Mouse (Mus musculus): Measurements from ENCODE around the gene Bmp2k. TPM values are rescaled to one million over a fixed set of nuclear protein-coding genes. Genes with fewer than 3 reads are reported as not detected.

The Bmp2k gene
- polyA plus RNA-seq, 1 experiment from 2014 or later: 5.8 TPM

DNA sequence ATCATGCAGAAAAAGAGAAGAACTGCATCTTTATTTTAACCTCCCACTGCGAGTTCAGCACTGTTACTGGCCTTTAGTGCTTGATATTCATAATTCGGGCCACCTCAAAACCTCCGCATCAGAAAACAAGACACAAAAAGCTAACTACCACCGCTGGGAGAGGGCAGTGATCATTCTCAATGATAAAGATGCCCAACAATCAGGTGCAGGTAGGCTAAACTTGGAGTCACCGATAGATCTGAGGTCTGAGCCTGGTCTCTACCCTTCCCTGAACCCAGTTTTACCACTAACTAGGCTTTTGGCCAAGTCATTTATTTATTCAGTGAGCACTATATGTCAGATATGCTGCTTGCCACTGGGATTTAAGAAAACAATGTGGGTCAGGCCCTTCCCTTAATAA lies 4.8 kb upstream of the Bmp2k start:
- no peaks in the 10 kb centered on the region for H3K36me3 ChIP-seq
- H3K27ac ChIP-seq (replicated peaks): no peak overlapping the region
- 89% methylated on average over 5 of the region's 5 CpGs for WGBS
- ATAC-seq (ENCODE audit: extremely low read depth, insufficient number of reproducible peaks, low FRiP score, low TSS enrichment): no peak
- no peak overlapping the region for H3K4me3 ChIP-seq
- no peak overlapping the region for H3K9ac ChIP-seq
- no peaks in the 10 kb centered on the region for H3K9me3 ChIP-seq
- H3K27me3 ChIP-seq (replicated peaks): peaks cover under 1% of the 10 kb centered on the region; the same call in 1 of the 2 replicates
- H3K4me2 ChIP-seq: no peak overlapping the region
- H3K4me1 ChIP-seq: peaks cover 19% of the 10 kb centered on the region

DNA sequence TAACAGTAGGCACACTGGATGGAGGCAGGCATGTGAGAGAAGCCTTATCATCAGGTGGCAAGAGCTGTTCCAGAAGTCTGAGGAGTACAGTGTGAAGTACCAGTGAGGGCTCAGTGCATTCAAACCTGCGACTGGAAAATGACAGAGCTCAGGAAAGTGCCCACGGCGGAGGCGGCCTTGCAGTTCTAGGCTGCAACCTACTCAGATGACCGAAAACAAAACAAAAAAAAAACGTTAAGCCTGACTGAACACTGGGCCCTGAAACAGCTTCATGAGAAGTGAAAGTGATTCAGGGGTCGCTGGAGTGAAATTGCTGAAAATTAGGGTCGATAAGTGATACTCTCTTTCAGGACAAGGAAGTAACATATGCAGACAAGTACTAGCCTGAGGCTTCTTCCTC lies 4.4 kb upstream of the Bmp2k start:
- H3K36me3 ChIP-seq: no peaks in the 10 kb centered on the region
- H3K4me3 ChIP-seq: no peak overlapping the region
- H3K9me3 ChIP-seq: no peaks in the 10 kb centered on the region
- 74% methylated on average over 8 of the region's 8 CpGs for WGBS
- no peaks in the 10 kb centered on the region; the same call in 1 of the 2 replicates for H3K27me3 ChIP-seq (replicated peaks)
- H3K4me1 ChIP-seq: peaks cover 19% of the 10 kb centered on the region
- no peak overlapping the region for H3K9ac ChIP-seq
- no peak for ATAC-seq (ENCODE audit: extremely low read depth, insufficient number of reproducible peaks, low FRiP score, low TSS enrichment)
- H3K4me2 ChIP-seq: no peak overlapping the region
- no peak overlapping the region for H3K27ac ChIP-seq (replicated peaks)

DNA sequence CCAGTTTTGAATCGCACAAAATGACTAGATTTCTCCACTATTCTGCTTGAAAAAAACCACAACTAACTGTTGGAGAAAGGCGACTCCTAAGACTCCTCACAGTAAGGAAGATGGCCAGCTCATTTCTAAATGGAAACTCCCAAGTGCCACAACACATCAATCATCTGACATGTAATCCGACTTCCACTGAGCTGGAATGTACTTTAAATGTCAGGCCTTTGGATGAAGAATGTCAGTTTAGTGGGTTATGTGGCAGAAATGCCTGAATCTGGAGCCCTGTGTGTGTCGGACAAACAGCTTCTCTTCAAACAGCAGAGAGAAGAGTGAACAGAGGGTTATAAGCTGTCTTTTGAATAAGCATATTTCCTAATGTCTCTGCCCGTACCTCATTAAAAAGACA lies 1.7 kb upstream of the Bmp2k start:
- Histone ChIP-seq H3K9me3 (no peaks in the 10 kb centered on the region), H3K4me2 (no peak overlapping the region), H3K4me3 (no peak overlapping the region), H3K9ac (no peak overlapping the region), H3K36me3 (no peaks in the 10 kb centered on the region), H3K27me3 (replicated peaks) (peaks cover 1% of the 10 kb centered on the region; the same call in 1 of the 2 replicates), H3K27ac (replicated peaks) (no peak overlapping the region), H3K4me1 (peaks cover 29% of the 10 kb centered on the region)
- 78% methylated on average over 5 of the region's 5 CpGs for WGBS
- ATAC-seq (ENCODE audit: extremely low read depth, insufficient number of reproducible peaks, low FRiP score, low TSS enrichment): no peak

DNA sequence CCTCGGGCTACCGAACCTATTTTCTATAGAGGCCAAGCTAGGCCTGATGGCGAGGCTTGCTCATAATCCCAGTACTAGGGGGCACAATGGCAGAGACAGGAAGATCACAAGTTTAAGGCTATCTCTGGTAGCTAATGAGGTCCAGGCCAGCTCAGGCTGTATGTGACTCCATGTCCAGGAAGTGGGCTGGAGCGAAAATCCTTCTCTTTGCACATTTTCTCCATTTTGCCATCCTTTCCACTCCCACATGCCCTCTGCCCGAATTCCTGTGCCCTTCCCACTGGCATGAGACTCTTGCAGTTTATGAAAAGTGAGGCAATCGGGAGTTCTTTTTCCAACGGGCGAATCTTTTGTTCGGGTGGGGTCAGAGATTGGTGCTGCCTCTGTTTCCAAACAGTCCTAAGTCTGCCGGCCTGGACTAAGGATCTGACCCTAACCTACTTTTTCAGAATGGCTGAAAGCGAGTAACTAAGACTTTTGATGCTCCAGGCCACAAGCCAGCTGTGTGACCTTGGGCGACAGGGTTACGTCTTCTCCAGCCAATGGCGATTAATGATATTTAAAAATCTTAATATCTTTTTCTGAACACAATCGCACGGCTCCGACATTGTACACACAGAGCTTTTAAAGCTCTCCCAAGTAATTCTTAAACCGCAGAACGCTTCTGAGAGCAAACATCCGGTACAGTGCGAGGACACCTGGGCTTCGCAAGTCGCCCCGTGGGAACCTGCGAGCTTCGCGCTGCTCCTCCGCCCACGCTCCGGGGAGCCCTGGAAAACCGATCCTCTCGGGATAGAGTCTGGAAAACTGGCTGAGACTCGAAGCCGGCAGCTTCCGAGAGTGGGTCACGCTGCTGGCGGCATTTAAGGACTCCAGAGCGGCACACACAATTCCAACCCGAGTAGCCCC lies 834 bp upstream of the Bmp2k start:
- Histone ChIP-seq H3K9me3 (no peaks in the 10 kb centered on the region), H3K36me3 (no peaks in the 10 kb centered on the region), H3K27ac (replicated peaks) (peak overlapping the region; percentile 92), H3K4me3 (peak overlapping the region; percentile 76), H3K4me1 (peaks cover 38% of the 10 kb centered on the region), H3K27me3 (replicated peaks) (peaks cover 4% of the 10 kb centered on the region; the same call in 1 of the 2 replicates), H3K9ac (peak overlapping the region; percentile 93), H3K4me2 (peak overlapping the region; percentile 90)
- ATAC-seq (ENCODE audit: extremely low read depth, insufficient number of reproducible peaks, low FRiP score, low TSS enrichment): 0 out of 2 replicates have a peak, but pooled peaks have one; percentile 1
- WGBS: 18% methylated on average over 39 of the region's 39 CpGs

DNA sequence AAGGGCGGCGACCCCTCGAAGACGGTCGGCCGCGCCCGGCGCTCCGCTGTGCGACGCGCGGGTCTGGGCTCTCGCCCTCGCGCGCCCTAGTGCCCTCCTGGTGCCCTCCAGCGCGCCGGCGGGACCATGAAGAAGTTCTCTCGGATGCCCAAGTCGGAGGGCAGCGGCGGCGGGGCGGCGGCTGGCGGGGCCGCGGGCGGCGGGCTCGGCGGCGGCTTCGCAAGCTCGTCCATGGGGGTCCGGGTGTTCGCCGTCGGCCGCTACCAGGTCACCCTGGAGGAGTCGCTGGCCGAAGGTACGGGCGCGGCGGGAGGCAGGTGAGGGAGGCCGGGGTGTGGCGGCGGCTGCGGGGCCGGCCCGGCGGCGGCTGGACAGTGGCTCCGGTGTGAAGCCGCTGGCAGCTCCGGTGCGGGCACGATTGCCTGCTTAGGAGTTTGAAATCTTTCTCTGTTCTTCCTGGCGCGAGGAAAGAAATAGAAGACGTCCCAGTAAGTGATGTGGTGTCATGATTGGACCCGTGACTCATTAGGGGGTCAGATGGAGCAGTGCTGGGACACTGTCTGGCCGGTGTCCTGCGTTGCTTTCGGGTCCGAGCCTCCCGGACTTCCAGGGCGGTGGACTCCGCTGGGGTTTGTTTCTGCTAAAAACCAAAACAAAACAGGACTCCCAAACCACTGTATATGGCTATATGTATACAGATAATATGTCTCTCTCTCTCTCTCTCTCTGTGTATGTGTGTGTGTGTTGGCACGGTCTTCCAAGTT lies 495 bp downstream of the Bmp2k start:
- Histone ChIP-seq H3K9ac (peak overlapping the region; percentile 93), H3K9me3 (no peaks in the 10 kb centered on the region), H3K27ac (replicated peaks) (peak overlapping the region; percentile 92), H3K4me3 (peak overlapping the region; percentile 76), H3K4me2 (peak overlapping the region; percentile 90), H3K36me3 (no peaks in the 10 kb centered on the region), H3K27me3 (replicated peaks) (0 out of 2 replicates have a peak, but pooled peaks cover 4% of the 10 kb centered on the region), H3K4me1 (peaks cover 47% of the 10 kb centered on the region)
- WGBS: under 1% methylated on average over 55 of the region's 75 CpGs
- peak; percentile 8; the same call in 1 of the 2 replicates for ATAC-seq (ENCODE audit: extremely low read depth, insufficient number of reproducible peaks, low FRiP score, low TSS enrichment)

DNA sequence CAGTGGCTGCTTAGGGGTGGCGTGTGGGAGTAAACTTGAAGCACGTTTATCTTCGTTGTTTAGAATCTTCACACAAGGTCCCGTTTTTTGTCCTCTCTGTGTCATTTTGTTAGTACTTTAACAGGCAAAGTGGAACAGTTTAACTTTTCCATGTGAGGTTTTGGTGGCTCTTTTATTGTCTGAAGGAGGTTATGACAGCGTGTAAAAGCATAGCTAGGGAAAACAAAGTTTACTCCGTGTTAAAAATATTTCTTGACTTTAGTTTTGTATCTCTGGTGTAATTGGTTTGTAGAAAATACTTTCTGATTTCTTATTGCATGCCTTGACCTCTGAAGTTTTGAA lies 1.0 kb downstream of the Bmp2k start:
- H3K27ac ChIP-seq (replicated peaks): peak overlapping the region; percentile 92; the same call in 1 of the 2 replicates
- peak overlapping the region; percentile 90 for H3K4me2 ChIP-seq
- no peaks in the 10 kb centered on the region for H3K36me3 ChIP-seq
- no peak for ATAC-seq (ENCODE audit: extremely low read depth, insufficient number of reproducible peaks, low FRiP score, low TSS enrichment)
- 10% methylated on average over 6 of the region's 6 CpGs for WGBS
- peaks cover 46% of the 10 kb centered on the region for H3K4me1 ChIP-seq
- H3K9me3 ChIP-seq: no peaks in the 10 kb centered on the region
- H3K27me3 ChIP-seq (replicated peaks): 0 out of 2 replicates have a peak, but pooled peaks cover 4% of the 10 kb centered on the region
- H3K9ac ChIP-seq: peak overlapping the region; percentile 93
- peak overlapping the region; percentile 76 for H3K4me3 ChIP-seq

DNA sequence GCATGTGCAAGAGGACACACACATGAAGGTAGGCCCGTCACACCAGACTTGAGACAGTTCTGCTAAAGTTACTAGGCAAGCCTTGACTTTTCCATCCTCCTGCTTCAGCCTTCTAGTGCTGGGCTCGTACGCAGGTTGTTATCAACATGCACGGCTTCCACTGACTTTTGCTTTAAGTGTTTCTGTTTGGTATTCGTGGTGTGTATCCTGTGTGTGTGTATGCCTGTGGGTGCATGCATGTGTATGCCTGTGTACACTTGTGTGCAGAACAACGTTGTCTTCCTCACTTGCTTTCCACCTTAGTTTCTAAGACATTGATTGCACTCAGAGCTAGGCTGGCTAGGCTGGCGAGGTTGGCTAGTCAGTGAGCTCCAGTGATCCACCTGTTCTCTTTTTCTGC lies 2.1 kb downstream of the Bmp2k start:
- no peak overlapping the region for H3K27ac ChIP-seq (replicated peaks)
- H3K9ac ChIP-seq: peak overlapping the region; percentile 70; the same call in 1 of the 2 replicates
- 65% methylated on average over 7 of the region's 7 CpGs for WGBS
- H3K4me2 ChIP-seq: peak overlapping the region; percentile 90
- H3K9me3 ChIP-seq: no peaks in the 10 kb centered on the region
- no peaks in the 10 kb centered on the region for H3K36me3 ChIP-seq
- no peak for ATAC-seq (ENCODE audit: extremely low read depth, insufficient number of reproducible peaks, low FRiP score, low TSS enrichment)
- peak overlapping the region; percentile 76 for H3K4me3 ChIP-seq
- H3K4me1 ChIP-seq: peaks cover 52% of the 10 kb centered on the region
- H3K27me3 ChIP-seq (replicated peaks): 0 out of 2 replicates have a peak, but pooled peaks cover 4% of the 10 kb centered on the region

DNA sequence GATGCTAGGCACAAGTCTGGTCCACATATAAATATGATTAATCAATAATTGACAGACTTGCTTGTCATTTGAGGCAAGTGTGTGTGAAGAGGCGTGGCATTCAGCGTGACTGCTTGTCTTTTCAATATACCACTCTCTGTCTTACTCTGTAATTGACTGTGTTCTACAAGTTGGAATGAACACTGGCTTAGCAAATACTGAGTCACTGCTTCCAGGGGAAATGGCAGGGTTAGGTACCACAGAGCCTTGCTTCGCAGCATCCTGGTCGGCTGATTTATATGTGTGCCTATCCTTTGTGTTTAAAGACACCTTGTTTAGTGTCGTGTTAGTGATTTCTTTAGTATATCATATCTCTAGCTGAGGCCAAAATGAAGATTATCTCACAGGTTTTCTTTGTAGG lies 3.0 kb downstream of the Bmp2k start:
- H3K4me3 ChIP-seq: peak overlapping the region; percentile 76
- peak overlapping the region; percentile 90 for H3K4me2 ChIP-seq
- ATAC-seq (ENCODE audit: extremely low read depth, insufficient number of reproducible peaks, low FRiP score, low TSS enrichment): no peak
- H3K36me3 ChIP-seq: no peaks in the 10 kb centered on the region
- H3K9ac ChIP-seq: no peak overlapping the region
- no peaks in the 10 kb centered on the region for H3K9me3 ChIP-seq
- H3K27me3 ChIP-seq (replicated peaks): 0 out of 2 replicates have a peak, but pooled peaks cover 4% of the 10 kb centered on the region
- 80% methylated on average over 5 of the region's 5 CpGs for WGBS
- peaks cover 55% of the 10 kb centered on the region for H3K4me1 ChIP-seq
- H3K27ac ChIP-seq (replicated peaks): no peak overlapping the region

DNA sequence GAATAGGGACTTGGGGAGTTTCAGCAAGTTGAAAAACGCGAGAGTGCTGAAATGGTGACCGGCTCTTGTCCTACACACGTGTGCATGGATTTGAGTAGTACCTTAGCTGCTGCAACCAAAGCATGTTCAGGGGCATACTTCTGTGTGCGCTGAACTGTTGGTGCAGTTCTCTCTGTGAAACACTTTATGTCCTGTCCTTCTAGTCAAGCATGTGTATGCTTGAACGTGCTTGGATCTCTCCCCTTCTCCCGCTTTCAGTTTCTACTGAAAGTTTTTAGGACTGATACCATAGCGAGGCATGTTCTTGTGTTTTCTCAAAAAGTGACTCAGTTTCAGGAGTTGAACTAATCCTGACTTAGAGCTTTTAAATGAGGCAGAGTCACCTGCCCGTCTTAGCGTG lies 3.7 kb downstream of the Bmp2k start:
- peak overlapping the region; percentile 13; the same call in 1 of the 2 replicates for H3K4me3 ChIP-seq
- peak overlapping the region; percentile 90 for H3K4me2 ChIP-seq
- no peaks in the 10 kb centered on the region for H3K9me3 ChIP-seq
- H3K27me3 ChIP-seq (replicated peaks): 0 out of 2 replicates have a peak, but pooled peaks cover 4% of the 10 kb centered on the region
- no peaks in the 10 kb centered on the region for H3K36me3 ChIP-seq
- ATAC-seq (ENCODE audit: extremely low read depth, insufficient number of reproducible peaks, low FRiP score, low TSS enrichment): no peak
- 79% methylated on average over 10 of the region's 10 CpGs for WGBS
- no peak overlapping the region for H3K9ac ChIP-seq
- H3K27ac ChIP-seq (replicated peaks): no peak overlapping the region
- peaks cover 55% of the 10 kb centered on the region for H3K4me1 ChIP-seq

DNA sequence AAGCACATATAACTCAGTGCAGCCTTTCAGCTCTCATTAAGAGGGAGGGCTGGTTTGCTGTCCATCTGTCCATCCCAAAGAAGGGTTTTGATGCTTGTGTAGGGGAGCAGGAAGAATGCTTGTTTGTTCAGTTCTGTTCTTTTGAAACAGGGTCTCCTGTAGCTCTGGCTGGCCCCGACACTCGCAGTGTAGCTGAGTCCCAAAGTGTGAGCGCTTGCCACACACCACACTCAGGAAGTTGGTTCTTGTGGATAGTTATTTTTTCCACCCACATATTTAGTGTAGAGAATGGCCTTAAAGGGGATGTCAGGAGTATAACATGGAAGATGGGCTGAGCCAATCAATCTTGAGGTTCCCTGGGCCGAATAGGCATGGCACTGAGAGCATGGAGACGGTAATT lies 4.1 kb downstream of the Bmp2k start:
- 0 out of 2 replicates have a peak, but pooled peaks cover 4% of the 10 kb centered on the region for H3K27me3 ChIP-seq (replicated peaks)
- H3K4me2 ChIP-seq: peak overlapping the region; percentile 90
- H3K4me3 ChIP-seq: 0 out of 2 replicates have a peak overlapping the region, but pooled peaks have one; percentile 13
- no peak for ATAC-seq (ENCODE audit: extremely low read depth, insufficient number of reproducible peaks, low FRiP score, low TSS enrichment)
- no peaks in the 10 kb centered on the region for H3K36me3 ChIP-seq
- H3K9me3 ChIP-seq: no peaks in the 10 kb centered on the region
- 84% methylated on average over 5 of the region's 5 CpGs for WGBS
- H3K9ac ChIP-seq: no peak overlapping the region
- H3K4me1 ChIP-seq: peaks cover 51% of the 10 kb centered on the region
- no peak overlapping the region for H3K27ac ChIP-seq (replicated peaks)

DNA sequence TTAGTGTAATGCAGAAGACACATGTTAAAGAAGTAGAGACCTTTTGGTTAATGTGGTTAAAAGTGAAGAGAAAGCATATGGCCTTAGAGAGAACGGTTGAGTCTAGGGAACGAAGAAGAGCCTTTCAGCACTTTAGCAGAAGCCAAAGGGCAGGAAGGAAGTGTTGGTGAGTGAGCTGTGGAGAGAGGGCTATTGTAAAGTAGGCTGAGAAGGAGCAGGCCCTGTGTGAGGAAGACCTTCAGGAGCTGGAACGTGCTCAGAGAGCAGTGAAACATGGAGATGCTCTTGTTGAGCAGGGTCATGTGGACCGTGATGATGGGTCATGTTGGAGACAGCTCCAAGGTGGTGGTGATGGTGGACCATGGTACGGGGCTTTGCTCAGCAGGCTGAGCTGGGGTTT lies 4.8 kb downstream of the Bmp2k start:
- peaks cover 49% of the 10 kb centered on the region for H3K4me1 ChIP-seq
- H3K27ac ChIP-seq (replicated peaks): no peak overlapping the region
- no peak overlapping the region for H3K9ac ChIP-seq
- WGBS: 66% methylated on average over 5 of the region's 5 CpGs
- ATAC-seq (ENCODE audit: extremely low read depth, insufficient number of reproducible peaks, low FRiP score, low TSS enrichment): no peak
- no peak overlapping the region for H3K4me3 ChIP-seq
- peak overlapping the region; percentile 90 for H3K4me2 ChIP-seq
- H3K36me3 ChIP-seq: no peaks in the 10 kb centered on the region
- H3K27me3 ChIP-seq (replicated peaks): 0 out of 2 replicates have a peak, but pooled peaks cover 4% of the 10 kb centered on the region
- H3K9me3 ChIP-seq: no peaks in the 10 kb centered on the region

Measured in heart, embryonic 13.5 days (tissue).